Mouse (Mus musculus): ENCODE measurements at regions not wholly inside any gene's neighbourhood (a gene's known extent, or its start where the extent isn't known, plus 50 kb on each side); places are given as distances from the start of the nearest gene placed in this dataset.

GRCm38 (mm10) chr2:160590209-160590910 lies 55.3 kb upstream of the Top1 start:
- no peak overlapping the region for H3K27ac ChIP-seq (ENCODE audit: insufficient read depth, low read depth, low read length, poor library complexity, severe bottlenecking)
- no peak for TF ChIP-seq HCFC1 (IDR thresholded peaks at IDR 0.05; ENCODE audit: borderline replicate concordance, insufficient read depth, low read length)
- no peak for TF ChIP-seq CHD2 (IDR thresholded peaks at IDR 0.05; ENCODE audit: low read depth, low read length)
- TF ChIP-seq ZC3H11A (IDR thresholded peaks at IDR 0.05; ENCODE audit: borderline replicate concordance, low read depth, low read length), result no peak
- no peak for TF ChIP-seq MAFK (IDR thresholded peaks at IDR 0.05; ENCODE audit: insufficient read depth, low read depth, low read length)
- TF ChIP-seq ZNF384 (IDR thresholded peaks at IDR 0.05; ENCODE audit: low read depth, low read length), result no peak
- H3K36me3 ChIP-seq (ENCODE audit: control insufficient read depth, insufficient read depth, low read length, poor library complexity, severe bottlenecking), result no peaks in the 10 kb centered on the region
- no peak overlapping the region for H3K9ac ChIP-seq (ENCODE audit: insufficient read depth, low read depth, low read length, poor library complexity, severe bottlenecking)
- no peaks in the 10 kb centered on the region for H3K4me1 ChIP-seq (ENCODE audit: control insufficient read depth in 2 of 2, insufficient read depth in 2 of 2, low read length in 2 of 2, poor library complexity in 1 of 2)
- H3K9me3 ChIP-seq (ENCODE audit: control insufficient read depth, insufficient read depth, low read depth, low read length), result no peaks in the 10 kb centered on the region
- H3K4me3 ChIP-seq (ENCODE audit: insufficient read depth in 1 of 2, low read depth in 1 of 2, low read length in 2 of 2, poor library complexity in 1 of 2, severe bottlenecking in 1 of 2), result no peak overlapping the region
- in situ Hi-C loops (cut with MboI; ENCODE audit: low sequenced_read_pairs in 2 of 2, unreplicated experiment in 2 of 2), result loop anchor here (10.0 kb wide), 1 partner anchor 294 kb away; the partner anchor contains the start of gene Lpin3 (in 2 of the 2)
- no peak for DNase-seq (ENCODE audit: low read depth, low spot score)

GRCm38 (mm10) chr2:160591446-160592180 lies 54.1 kb upstream of the Top1 start:
- Histone ChIP-seq H3K9ac (ENCODE audit: insufficient read depth, low read depth, low read length, poor library complexity, severe bottlenecking) (no peak overlapping the region), H3K9me3 (ENCODE audit: control insufficient read depth, insufficient read depth, low read depth, low read length) (no peaks in the 10 kb centered on the region), H3K27ac (ENCODE audit: insufficient read depth, low read depth, low read length, poor library complexity, severe bottlenecking) (no peak overlapping the region), H3K4me1 (ENCODE audit: control insufficient read depth in 2 of 2, insufficient read depth in 2 of 2, low read length in 2 of 2, poor library complexity in 1 of 2) (no peaks in the 10 kb centered on the region), H3K36me3 (ENCODE audit: control insufficient read depth, insufficient read depth, low read length, poor library complexity, severe bottlenecking) (no peaks in the 10 kb centered on the region), H3K4me3 (ENCODE audit: insufficient read depth in 1 of 2, low read depth in 1 of 2, low read length in 2 of 2, poor library complexity in 1 of 2, severe bottlenecking in 1 of 2) (no peak overlapping the region)
- in situ Hi-C loops (cut with MboI; ENCODE audit: low sequenced_read_pairs in 2 of 2, unreplicated experiment in 2 of 2), result loop anchor here (10.0 kb wide), 1 partner anchor 293 kb away; the partner anchor contains the start of gene Lpin3 (in 2 of the 2)
- TF ChIP-seq CHD2 (IDR thresholded peaks at IDR 0.05; ENCODE audit: low read depth, low read length) (no peak), ZC3H11A (IDR thresholded peaks at IDR 0.05; ENCODE audit: borderline replicate concordance, low read depth, low read length) (no peak), MAFK (IDR thresholded peaks at IDR 0.05; ENCODE audit: insufficient read depth, low read depth, low read length) (no peak), HCFC1 (IDR thresholded peaks at IDR 0.05; ENCODE audit: borderline replicate concordance, insufficient read depth, low read length) (no peak), ZNF384 (IDR thresholded peaks at IDR 0.05; ENCODE audit: low read depth, low read length) (no peak)
- no peak for DNase-seq (ENCODE audit: low read depth, low spot score)

GRCm38 (mm10) chr2:160593035-160593434 lies 52.7 kb upstream of the Top1 start:
- H3K36me3 ChIP-seq (ENCODE audit: control insufficient read depth, insufficient read depth, low read length, poor library complexity, severe bottlenecking), result no peaks in the 10 kb centered on the region
- peak; percentile 54 for DNase-seq (ENCODE audit: low read depth, low spot score)
- H3K9me3 ChIP-seq (ENCODE audit: control insufficient read depth, insufficient read depth, low read depth, low read length), result no peaks in the 10 kb centered on the region
- H3K4me1 ChIP-seq (ENCODE audit: control insufficient read depth in 2 of 2, insufficient read depth in 2 of 2, low read length in 2 of 2, poor library complexity in 1 of 2), result no peaks in the 10 kb centered on the region
- H3K27ac ChIP-seq (ENCODE audit: insufficient read depth, low read depth, low read length, poor library complexity, severe bottlenecking), result no peak overlapping the region
- in situ Hi-C loops (cut with MboI; ENCODE audit: low sequenced_read_pairs in 2 of 2, unreplicated experiment in 2 of 2), result loop anchor here (10.0 kb wide), 1 partner anchor 292 kb away; the partner anchor contains the start of gene Lpin3 (in 2 of the 2)
- TF ChIP-seq MAFK (IDR thresholded peaks at IDR 0.05; ENCODE audit: insufficient read depth, low read depth, low read length) (no peak), ZNF384 (IDR thresholded peaks at IDR 0.05; ENCODE audit: low read depth, low read length) (no peak), HCFC1 (IDR thresholded peaks at IDR 0.05; ENCODE audit: borderline replicate concordance, insufficient read depth, low read length) (no peak), ZC3H11A (IDR thresholded peaks at IDR 0.05; ENCODE audit: borderline replicate concordance, low read depth, low read length) (peak; percentile 91; the same call in 1 of the 2 replicates), CHD2 (IDR thresholded peaks at IDR 0.05; ENCODE audit: low read depth, low read length) (no peak)
- H3K9ac ChIP-seq (ENCODE audit: insufficient read depth, low read depth, low read length, poor library complexity, severe bottlenecking), result no peak overlapping the region
- no peak overlapping the region for H3K4me3 ChIP-seq (ENCODE audit: insufficient read depth in 1 of 2, low read depth in 1 of 2, low read length in 2 of 2, poor library complexity in 1 of 2, severe bottlenecking in 1 of 2)
